Mouse (Mus musculus): ENCODE measurements around the gene Ptprk.

DNA sequence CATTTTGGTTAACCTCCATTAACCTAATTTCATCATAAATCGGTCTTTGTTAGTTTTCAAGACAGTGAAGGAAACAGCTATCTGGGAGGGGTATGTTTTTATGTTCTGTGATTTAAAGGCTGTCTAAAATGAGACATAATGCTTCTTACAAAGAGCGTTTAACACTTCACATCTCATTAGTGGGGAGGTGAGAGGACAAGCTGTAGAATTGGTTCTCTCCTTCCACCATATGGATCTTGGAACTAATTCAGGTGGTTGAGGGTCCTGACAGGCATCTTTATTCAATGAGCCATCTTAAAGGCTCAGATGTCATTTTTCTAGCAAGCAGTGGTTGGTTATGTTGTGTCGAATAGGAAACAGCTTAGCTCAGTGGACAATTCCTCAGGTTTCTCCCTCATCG, 19.9 kb upstream of the Ptprk start:
- TF ChIP-seq CTCF (IDR thresholded peaks at IDR 0.05) (no peak), EP300 (IDR thresholded peaks at IDR 0.05) (no peak)

Measured in lung, postnatal 0 days (tissue).